Mouse (Mus musculus): ENCODE data around the gene Gm2007.
"Not testable (repeated sequence)": the region's sequence is repeated elsewhere in the genome, so short reads cannot be mapped to it uniquely, and the experiment has no call there.

The Gm2007 gene

DNA sequence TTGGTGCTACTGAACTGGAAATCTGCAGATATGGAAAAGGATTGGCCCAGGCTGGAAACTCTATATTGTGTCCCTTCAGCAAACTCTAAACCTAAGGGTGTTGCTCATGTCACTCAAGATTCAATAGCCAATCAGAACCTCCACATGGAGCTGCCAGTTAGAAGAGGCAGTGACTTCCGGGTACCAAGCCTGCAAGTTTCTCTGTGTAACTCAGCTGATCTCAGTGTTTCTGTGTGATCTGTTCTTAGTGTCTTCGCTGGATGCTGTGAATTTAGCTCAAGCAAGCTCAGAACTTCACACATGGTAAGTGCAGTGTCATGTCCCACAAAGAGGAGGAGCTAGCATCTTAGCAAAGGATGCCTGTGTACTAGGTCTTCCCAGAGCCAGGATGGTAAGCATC, at the start of gene Gm2007:
Gene Gm2007 (plus strand): TSS at position 301 of the 400 bp plus-strand sequence.
- DNase-seq (ENCODE audit: low read depth, low spot score) = not testable (repeated sequence)

- DNase-seq (ENCODE audit: low read depth, low spot score) = not testable (repeated sequence)
These were observed 37.8 kb upstream of the Gm2007 start, which contains the start of gene Zfp969 for GRCm38 (mm10) chr2:175703546-175703945. Gene Zfp969 (minus strand): TSS chr2:175703646.

DNA sequence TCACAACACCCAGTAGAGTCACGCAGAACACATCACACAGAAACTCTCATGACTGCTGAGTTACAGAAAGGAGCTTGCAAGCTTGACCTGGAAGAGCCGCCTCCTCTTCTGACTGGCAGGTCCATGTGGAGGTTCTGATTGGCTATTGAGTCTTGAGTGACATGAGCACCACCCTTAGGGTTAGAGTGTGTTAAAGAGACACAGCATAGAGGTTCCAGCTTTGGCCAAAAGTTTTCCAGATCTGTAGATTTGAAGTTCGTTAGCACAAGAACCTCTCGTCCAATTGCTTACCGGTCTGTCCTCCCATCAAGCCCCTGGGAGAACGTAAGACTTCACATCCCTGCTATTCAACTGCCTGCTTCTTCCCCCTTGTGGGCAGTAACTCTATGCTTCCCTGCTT, 59.7 kb downstream of the Gm2007 start, which contains the start of gene Gm14288:
Gene Gm14288 (minus strand): TSS at position 101 of the 400 bp plus-strand sequence.
- DNase-seq (ENCODE audit: low read depth, low spot score) = not testable (repeated sequence)

Data from forelimb bud, embryonic 11.5 days (tissue).